Comparison of ENCODE assay signal across 1 mouse cellular context in the genomic region with DNA sequence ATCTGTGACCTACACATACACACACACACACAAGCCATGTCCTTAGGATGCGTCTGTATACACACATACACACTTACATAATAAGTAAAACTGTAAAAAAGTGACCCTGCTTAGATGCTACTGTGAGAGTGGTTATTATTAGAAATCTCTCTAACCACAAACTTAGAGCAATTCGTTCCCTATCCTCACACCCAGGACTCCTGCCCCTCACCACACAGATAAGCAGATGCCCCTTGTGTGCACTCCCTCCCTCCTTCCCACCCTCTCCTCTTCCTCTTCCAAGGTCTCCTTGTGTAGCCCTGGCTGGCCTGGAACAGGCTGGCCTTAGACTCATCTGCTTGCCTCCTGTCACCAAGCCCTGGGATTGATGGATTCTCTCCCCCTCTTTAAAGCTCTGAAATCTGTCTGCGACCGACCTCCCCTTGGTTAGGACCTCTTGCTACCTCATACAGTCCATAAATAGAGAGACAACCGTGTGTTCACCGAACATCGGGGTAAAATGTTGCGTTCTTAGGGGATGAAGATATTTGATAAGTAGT.
TF ChIP-seq lines count a peak whose summit lies in the region.

No protein-coding gene starts in this region.

TF ChIP-seq in MEL, 35 proteins besides CTCF, POLR2A, EP300 and RAD21 (continued from another document):
- TF ChIP-seq USF2 (IDR thresholded peaks at IDR 0.05; ENCODE audit: borderline replicate concordance in 1 of 2, insufficient read depth in 1 of 2, low read depth in 1 of 2, low read length in 2 of 2) (no peak), TBP (IDR thresholded peaks at IDR 0.05; ENCODE audit: low read depth, low read length) (no peak), SIN3A (IDR thresholded peaks at IDR 0.05; ENCODE audit: low read length) (peak; percentile 46; the same call in 1 of the 2 replicates), ELF1 (IDR thresholded peaks at IDR 0.05; ENCODE audit: low read depth, low read length) (no peak), NELFE (IDR thresholded peaks at IDR 0.05; ENCODE audit: low read depth, low read length) (no peak), NRF1 (IDR thresholded peaks at IDR 0.05; ENCODE audit: insufficient read depth, low read depth, low read length, poor library complexity, severe bottlenecking) (0 out of 2 replicates have a peak, but pooled peaks have one; percentile 5), ETS1 (IDR thresholded peaks at IDR 0.05; ENCODE audit: low read depth, low read length) (peak; percentile 76), GABPA (IDR thresholded peaks at IDR 0.05; ENCODE audit: low read depth, low read length) (no peak), TAL1 (IDR thresholded peaks at IDR 0.05; ENCODE audit: low read length) (peak; percentile 98), POLR2AphosphoS5 (IDR thresholded peaks at IDR 0.05; ENCODE audit: borderline replicate concordance, low read depth, low read length) (no peak), MAFK (IDR thresholded peaks at IDR 0.05; ENCODE audit: borderline replicate concordance, low read depth, low read length) (no peak; the same call in 1 of the 2 replicates), MXI1 (IDR thresholded peaks at IDR 0.05; ENCODE audit: low read depth, low read length) (no peak), HCFC1 (IDR thresholded peaks at IDR 0.05; ENCODE audit: low read depth, low read length) (no peak), SMC3 (IDR thresholded peaks at IDR 0.05; ENCODE audit: low read depth, low read length) (no peak), MAZ (IDR thresholded peaks at IDR 0.05; ENCODE audit: low read depth, low read length) (peak; percentile 80; the same call in 1 of the 2 replicates), E2F4 (IDR thresholded peaks at IDR 0.05; ENCODE audit: borderline replicate concordance, low read depth, low read length) (no peak), MYB (IDR thresholded peaks at IDR 0.05; ENCODE audit: low read depth, low read length) (no peak), CHD1 (IDR thresholded peaks at IDR 0.05; ENCODE audit: low read depth, low read length) (no peak), BHLHE40 (IDR thresholded peaks at IDR 0.05; ENCODE audit: borderline replicate concordance, low read depth, low read length) (no peak), MAX (IDR thresholded peaks at IDR 0.05; ENCODE audit: low read length) (no peak), USF1 (IDR thresholded peaks at IDR 0.05; ENCODE audit: low read depth, low read length) (no peak), MYC (IDR thresholded peaks at IDR 0.05; ENCODE audit: low read depth, low read length) (0 out of 2 replicates have a peak, but pooled peaks have one; percentile 52), ZC3H11A (IDR thresholded peaks at IDR 0.05; ENCODE audit: low read depth, low read length) (no peak), ZKSCAN1 (IDR thresholded peaks at IDR 0.05; ENCODE audit: low read depth, low read length) (no peak), JUND (IDR thresholded peaks at IDR 0.05; ENCODE audit: low read depth, low read length) (no peak), POLR2AphosphoS2 (IDR thresholded peaks at IDR 0.05; ENCODE audit: low read length) (no peak), TCF12 (IDR thresholded peaks at IDR 0.05; ENCODE audit: low read depth, low read length) (peak; percentile 92), KAT2A (conservative IDR thresholded peaks at IDR 0.05; ENCODE audit: low read depth, low read length) (no peak), ZNF384 (IDR thresholded peaks at IDR 0.05; ENCODE audit: low read depth, low read length) (no peak)
